Mouse (Mus musculus): ENCODE data around the gene Vmn1r234. TPM values are rescaled to one million over a fixed set of nuclear protein-coding genes. Genes with fewer than 3 reads are reported as not detected.

Gene Vmn1r234
- total RNA-seq (2023), result not detected in 4 replicates

DNA sequence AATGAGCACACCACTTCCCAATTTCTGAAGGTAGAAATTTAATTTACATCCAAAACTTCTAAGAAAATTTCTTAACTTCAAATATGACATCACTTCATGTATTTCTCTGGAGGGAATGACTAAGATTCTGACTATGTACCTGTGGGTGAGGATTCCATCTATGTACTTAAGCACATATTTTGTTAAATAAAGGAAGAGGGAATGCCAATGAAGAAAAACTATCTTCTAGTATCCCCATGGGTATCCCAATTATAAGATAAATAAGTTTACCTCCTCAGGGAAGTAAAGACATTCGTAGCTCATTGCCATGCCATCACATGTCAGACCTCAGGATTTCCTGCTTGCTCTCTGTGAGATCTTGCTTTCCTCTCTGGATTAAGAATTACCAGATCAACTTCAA lies at the start of gene Vmn1r234:
Gene Vmn1r234 (plus strand): TSS at position 301 of the 400 bp plus-strand sequence.

DNA sequence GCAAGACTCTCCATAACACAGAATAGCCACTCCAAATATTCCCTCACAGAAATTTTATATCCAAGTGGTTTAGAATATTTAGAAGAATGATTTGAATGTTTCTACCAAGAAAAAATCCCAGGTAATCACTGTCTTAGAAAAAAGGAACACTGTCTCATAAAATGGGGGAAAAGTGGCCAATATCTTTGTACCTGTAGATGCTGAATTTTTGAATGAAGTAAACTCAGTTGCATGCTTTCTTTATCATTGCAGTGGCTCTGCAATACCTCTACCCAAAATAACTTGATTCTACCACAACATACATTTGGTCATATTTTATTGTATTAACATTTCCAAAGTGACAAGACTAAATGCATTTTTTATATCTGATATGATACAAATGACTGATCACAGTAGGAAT lies 30.2 kb downstream of the Vmn1r234 start, which contains the start of gene Vmn1r235:
Gene Vmn1r235 (plus strand): TSS at position 301 of the 400 bp plus-strand sequence.

DNA sequence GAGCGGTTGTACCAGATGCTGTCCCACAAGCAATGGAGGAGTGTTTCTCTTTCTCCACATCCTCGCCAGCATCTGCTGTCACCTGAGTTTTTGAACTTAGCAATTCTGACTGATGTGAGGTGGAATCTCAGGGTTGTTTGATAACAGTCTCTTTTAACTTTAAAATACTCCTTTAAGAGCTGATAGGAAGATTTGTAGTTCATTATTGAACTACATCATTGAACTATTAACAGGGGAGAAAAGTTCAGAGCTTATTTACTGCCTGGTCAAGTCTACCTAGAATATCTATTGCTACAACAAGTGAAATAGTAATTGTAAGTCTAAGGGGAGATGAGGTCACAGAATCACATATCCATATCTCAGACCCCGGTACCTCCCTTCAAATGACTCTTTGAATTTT lies 56.8 kb downstream of the Vmn1r234 start, which contains the start of gene Vmn1r236:
Gene Vmn1r236 (plus strand): TSS at position 301 of the 400 bp plus-strand sequence.

Other genes starting within 250 kb of the Vmn1r234 start
- not detected in 4 replicates for gene Vmn1r233, start 229.6 kb upstream of the Vmn1r234 start, total RNA-seq (2023)
- gene Zfp160, start 217.2 kb upstream of the Vmn1r234 start, total RNA-seq (2023), result 12.4 to 18.2 TPM (median 14.1 TPM) in 4 replicates
- gene Vmn1r235, start 30.3 kb downstream of the Vmn1r234 start, total RNA-seq (2023), result not detected in 4 replicates
- not detected in 4 replicates for gene Vmn1r236, start 56.9 kb downstream of the Vmn1r234 start, total RNA-seq (2023)
- not detected in 4 replicates for gene Vmn1r237, start 85.8 kb downstream of the Vmn1r234 start, total RNA-seq (2023)
- gene Zfp677, start 157.7 kb downstream of the Vmn1r234 start, total RNA-seq (2023), result 3.3 to 5.0 TPM (median 3.9 TPM) in 4 replicates
- gene Zfp54, start 197.1 kb downstream of the Vmn1r234 start, total RNA-seq (2023), result 1.1 to 2.0 TPM (median 1.4 TPM) in 4 replicates
- 11.0 to 14.5 TPM (median 13.0 TPM) in 4 replicates for gene Zfp51, start 224.3 kb downstream of the Vmn1r234 start, total RNA-seq (2023)